Mouse (Mus musculus) small intestine, adult 2 months (tissue): ENCODE measurements around the gene Nyap1.

Experiments used
- CTCF ChIP-seq: fragments of 200-500 bp; IDR thresholded peaks from 2 replicates; pipeline ENCODE4 v1.5.1; 2012; ENCODE audit warnings: low read depth, mild to moderate bottlenecking, control low read depth, inconsistent platforms, low read length, moderate library complexity, mixed read lengths; ENCODE audit not compliant: insufficient replicate concordance, insufficient read length; ENCODE audit errors: extremely low read depth
- POLR2A ChIP-seq: fragments of 200-500 bp; IDR thresholded peaks from 2 replicates; pipeline ENCODE4 v1.6.1; 2012; ENCODE audit warnings: low read depth, mild to moderate bottlenecking, control low read depth, inconsistent platforms, low read length, moderate library complexity

GRCm38 (mm10) chr5:137746851-137747325 lies 5.5 kb upstream of the Nyap1 start:
- no peak for TF ChIP-seq POLR2A
- no peak for TF ChIP-seq CTCF
